Mouse (Mus musculus) kidney, adult 8-10 months (tissue): ENCODE measurements around the gene Rab5c.

Source experiments
- DNase-seq, 2 experiments: peaks; one replicate each; pipeline ENCODE4 v3.0.0; 2022

Rab5c gene

GRCm38 (mm10) chr11:100752294-100752693 lies 14.3 kb upstream of the Rab5c start:
- DNase-seq = no peak

DNA sequence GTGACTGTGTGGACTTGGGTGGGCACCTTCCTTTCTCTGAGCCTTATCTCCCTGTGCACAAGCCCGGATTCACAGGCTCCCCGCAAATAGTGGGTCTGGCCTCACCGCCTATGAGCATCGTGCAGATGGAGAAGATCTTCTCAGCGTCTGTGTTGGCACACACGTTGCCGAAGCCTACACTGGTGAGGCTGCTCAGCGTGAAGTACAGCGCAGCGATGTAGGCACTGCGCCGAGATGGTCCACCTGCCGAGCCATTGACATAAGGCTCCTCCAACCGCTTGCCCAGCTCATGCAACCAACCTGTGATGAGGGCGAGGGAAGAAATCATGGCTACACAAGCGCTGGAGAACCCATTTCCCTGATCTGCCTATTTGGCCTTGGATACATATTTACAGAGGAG lies 12.1 kb upstream of the Rab5c start:
- no peak for DNase-seq

DNA sequence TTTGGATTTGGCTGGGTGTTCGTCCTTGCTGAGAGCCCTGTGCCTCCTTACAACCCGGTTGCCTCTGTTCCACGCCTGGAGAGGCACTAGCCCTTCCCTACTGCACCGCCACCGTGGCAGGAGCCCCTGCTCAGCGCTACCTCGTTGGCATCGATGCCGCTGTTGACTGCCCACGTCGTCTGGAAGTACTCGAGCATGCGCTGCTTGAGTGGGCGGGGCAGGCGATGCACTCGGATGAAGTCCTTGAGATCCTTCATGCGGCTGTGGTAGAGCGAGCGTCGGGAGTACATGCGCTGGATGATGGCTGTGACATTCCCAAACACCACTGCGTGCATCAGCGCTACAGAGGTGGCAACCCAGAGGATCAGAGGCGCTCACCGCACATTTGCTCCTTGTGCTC lies 11.5 kb upstream of the Rab5c start:
- no peak for DNase-seq

GRCm38 (mm10) chr11:100748620-100749019 lies 10.6 kb upstream of the Rab5c start:
- DNase-seq = no peak

- no peak for DNase-seq
These were observed 9.1 kb upstream of the Rab5c start for GRCm38 (mm10) chr11:100747114-100747513.

- no peak for DNase-seq
These were observed 8.5 kb upstream of the Rab5c start for GRCm38 (mm10) chr11:100746546-100746945.

DNA sequence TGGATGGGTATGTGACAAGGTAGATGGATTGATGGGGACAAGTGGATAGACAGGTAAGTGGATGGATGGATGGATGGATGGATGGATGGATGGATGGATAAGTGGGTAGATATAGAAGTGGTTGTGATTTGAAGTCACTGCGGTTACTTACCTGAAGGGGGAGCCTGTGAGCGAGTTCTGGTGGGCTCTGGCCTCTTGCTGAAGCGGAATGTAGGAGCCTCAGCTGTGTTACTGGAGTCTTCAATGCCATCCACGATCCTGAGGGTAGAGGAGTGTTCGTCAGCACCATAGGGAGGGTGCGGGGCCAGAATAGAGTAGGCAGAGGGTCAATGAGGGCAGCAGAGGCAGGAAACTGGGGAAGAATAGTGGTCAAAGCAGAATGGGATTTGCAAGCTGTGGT lies 7.1 kb upstream of the Rab5c start:
- peak in 1 of 2 experiments; percentile 40 for DNase-seq

GRCm38 (mm10) chr11:100741348-100741747 lies 3.3 kb upstream of the Rab5c start:
- DNase-seq = peak; percentile 80 to 83

- no peak for DNase-seq
These were observed 734 bp upstream of the Rab5c start for GRCm38 (mm10) chr11:100738749-100739148.

DNA sequence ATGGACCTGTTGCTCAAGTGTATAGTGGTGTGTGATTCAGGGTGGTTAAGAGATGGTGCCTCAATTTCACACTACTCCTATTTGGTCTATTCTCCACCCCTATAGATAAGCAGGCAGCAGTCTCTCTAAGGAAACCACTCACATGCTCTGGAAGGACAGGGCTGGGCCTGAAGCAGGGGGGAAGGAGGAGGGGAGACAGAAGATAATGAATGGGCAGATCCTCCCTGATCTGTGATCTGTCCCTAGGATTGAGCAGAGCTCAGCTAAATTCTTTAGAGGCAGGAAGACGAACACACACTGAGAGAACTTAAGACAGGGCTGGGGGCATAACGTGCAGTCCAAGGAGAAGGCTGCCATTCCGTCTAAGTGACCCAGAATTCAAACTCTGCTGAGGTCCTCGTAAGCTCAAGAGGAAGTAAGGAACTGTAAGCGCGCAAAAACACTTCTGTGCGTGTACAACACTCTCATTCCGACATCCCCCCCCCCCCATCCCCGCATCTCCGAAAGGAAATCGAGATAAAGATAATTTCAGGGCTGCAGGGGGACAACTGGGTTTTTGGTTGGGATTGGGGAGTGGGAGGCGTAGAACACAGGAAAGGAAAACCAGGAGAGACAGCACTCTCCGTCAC lies 796 bp downstream of the Rab5c start:
- no peak for DNase-seq

DNA sequence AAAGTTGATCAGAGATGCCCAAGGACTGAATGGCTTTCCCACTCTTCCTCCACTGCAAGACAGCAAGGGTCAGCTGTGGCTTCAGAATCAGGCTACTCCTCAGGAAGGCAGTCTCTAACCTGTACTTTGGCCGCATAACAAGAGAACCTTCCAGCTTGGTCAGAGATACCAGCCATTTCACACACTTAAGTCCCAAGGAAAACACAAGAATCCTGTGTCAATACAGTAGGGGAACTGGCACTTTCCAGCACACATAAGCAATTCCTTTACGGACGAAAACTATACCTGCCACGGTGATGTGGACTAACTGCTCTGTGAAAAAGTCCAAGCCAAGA lies 1.3 kb downstream of the Rab5c start:
- no peak for DNase-seq

GRCm38 (mm10) chr11:100735954-100736745 lies 1.9 kb downstream of the Rab5c start:
- DNase-seq = no peak

- DNase-seq = no peak
These were observed 2.7 kb downstream of the Rab5c start for GRCm38 (mm10) chr11:100735134-100735865.

GRCm38 (mm10) chr11:100730477-100731205 lies 7.4 kb downstream of the Rab5c start:
- peak in 1 of 2 experiments; percentile 67 for DNase-seq

DNA sequence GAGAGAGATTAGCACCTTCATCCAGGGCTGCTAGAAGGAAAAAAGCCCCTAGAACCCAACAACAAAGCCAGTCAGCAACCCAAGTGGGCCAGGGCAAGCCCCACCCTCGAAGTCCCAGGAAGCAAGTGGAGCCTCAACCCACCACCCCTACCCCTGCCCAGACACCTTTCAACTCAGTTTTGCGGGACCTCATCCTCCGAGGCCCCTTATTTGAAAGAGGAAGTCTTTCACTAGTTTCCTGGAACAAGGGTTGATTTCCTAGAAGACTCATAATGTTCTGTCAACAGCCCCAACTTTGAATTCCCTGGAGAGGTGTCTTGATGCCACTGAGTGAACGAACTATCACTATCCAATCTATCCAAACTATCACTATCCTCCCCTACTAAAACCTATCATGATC lies 8.0 kb downstream of the Rab5c start:
- no peak for DNase-seq

DNA sequence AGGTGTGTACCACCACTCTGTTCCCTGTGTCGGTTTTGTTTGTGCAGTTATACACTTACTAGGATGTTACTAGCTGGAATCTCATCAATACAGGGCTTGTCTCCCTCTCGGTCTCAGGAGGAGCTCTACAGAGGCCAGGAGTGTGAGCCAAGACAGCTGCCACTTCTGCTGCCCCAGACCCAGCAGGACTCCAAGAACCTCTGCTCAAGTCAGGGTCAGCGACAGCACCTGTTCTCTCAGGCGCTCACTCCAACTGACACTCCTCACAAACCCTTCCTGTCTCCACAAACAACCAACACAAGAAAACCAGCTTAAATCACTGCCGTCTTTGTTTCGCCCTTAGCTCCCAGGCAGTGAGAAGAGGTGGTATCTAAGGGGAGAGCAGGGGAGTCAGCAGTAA lies 9.4 kb downstream of the Rab5c start:
- no peak for DNase-seq

GRCm38 (mm10) chr11:100727201-100727600 lies 10.8 kb downstream of the Rab5c start:
- peak; percentile 68 to 74 for DNase-seq

DNA sequence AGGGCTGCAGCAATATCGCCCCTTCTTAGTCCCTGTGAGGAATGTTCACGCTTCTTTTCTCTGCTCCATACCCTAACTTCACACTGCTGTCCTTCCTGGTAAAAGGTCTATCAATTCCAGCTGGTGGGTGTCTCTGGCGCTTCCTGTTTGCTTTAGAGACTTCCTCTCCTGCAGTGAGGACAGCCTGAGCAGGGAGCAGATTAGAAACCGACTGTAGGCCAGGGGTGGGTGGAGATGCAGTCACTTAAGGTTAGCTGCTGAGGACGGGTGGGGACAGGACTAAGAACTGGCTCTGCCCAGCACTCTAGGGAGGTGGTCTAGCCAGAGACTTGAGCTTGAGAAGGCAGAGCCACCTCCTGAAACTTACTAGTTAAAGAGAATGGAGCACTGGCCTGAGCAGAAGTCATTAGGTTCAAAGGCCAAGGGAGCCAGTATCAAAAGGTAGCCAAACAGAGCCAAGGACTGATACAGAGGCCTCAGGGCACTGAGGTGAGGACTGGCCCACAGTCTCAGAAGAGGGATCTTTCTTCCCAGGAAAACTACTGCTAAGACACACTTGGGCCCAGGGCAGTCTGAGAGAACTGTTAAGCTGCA lies 13.0 kb downstream of the Rab5c start:
- no peak for DNase-seq

DNA sequence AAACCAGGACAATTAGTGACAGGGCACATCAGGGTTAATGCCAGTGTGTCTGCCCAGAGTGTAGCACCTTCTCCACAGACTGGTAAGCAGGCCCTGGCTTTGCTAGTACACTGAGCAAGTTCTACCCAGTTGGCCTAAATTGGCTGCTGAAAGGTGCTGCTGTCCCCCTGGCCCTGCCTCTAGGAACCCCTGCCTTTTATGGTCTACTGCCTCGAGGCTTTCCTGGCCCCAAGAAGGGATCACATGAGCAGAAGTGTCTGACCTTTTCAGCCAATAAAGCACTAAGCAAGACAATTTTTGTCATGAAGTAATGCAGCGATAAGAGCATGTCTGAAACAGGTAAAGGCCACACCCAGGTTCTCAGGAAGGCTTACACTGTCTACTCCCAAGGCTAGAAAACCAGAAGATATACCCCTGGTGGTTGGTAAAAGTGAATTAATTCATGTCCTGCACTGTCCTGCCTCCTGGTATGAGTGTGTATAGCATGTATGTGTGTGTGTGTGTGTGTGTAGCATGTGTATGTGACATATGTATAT lies 15.5 kb downstream of the Rab5c start:
- peak in 1 of 2 experiments; percentile 57 for DNase-seq

DNA sequence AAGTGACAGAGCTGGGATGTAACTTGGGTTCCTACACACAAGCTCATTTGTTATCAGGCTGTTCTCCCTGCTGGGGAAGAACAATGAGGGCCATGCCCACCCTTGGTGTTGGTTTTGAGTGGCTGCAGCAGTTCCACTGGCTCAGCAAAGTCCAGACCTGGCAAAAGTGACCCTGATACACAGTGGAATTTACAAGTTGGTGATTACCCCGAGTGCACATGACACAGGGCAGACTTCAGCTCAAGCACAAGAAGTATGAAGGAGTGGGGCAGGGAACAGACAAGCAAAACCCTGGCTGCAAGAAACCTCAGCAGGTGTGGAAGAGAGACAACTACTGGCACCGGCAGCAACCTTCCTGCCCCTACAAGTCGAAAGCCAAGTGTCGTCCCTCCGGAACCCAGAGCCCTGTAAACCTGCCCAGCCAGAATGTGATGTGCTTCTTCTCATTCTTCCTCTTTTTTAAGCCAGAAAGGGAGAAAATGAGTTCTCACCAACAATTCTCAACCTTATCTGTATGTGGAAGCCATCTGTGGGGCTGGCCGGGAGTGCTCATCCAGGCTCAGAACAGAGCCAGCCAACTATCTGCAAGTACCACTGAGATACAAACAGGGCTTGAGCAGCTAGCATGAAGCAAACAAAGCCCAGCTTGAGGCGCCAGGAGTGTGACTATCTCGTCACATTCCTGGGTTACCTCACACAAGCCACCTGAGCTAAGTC lies 16.1 kb downstream of the Rab5c start:
- peak; percentile 81 to 84 for DNase-seq

DNA sequence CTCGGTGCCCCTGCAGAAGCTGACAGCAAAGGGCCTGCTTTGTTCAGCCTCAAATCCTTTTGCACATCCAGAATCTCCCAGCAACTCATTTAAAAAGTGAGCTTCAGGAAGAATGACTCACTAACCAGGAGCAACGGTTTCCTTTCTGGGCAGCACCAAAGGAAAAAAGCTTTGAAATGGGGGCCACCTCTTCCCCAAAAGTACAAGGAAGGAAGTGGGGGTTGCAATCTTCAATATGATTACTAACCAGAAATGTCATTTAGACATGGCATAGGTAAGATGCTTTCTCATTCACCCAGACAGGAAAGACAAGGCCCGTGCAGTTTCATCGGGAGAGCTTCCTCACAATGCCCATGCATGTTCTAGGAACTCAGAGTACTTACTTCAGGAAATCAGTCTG lies 16.8 kb downstream of the Rab5c start:
- DNase-seq = no peak

GRCm38 (mm10) chr11:100720345-100720744 lies 17.7 kb downstream of the Rab5c start:
- no peak for DNase-seq
